Mouse (Mus musculus) liver, postnatal 0 days (tissue): ENCODE measurements around the gene Rps6ka2.

Experiments used
- CTCF ChIP-seq: sonication (generic); IDR thresholded peaks from 2 replicates; pipeline ENCODE4 v1.5.1; 2016; ENCODE audit warnings: antibody characterized with exemption, low read depth
- EP300 ChIP-seq: IDR thresholded peaks from 2 replicates; pipeline ENCODE4 v1.6.1; 2016; ENCODE audit warnings: antibody characterized with exemption, low read depth, mild to moderate bottlenecking

GRCm38 (mm10) chr17:7262056-7262455, 92.1 kb downstream of the Rps6ka2 start:
- TF ChIP-seq CTCF, result no peak
- TF ChIP-seq EP300, result no peak
